Mouse (Mus musculus) T-cell, adult 66 days (primary cell): ENCODE results near the gene Serpinb3d. TPM values are rescaled to one million over a fixed set of nuclear protein-coding genes. Genes with fewer than 3 reads are reported as not detected.

Experiments used
- total RNA-seq, 2 experiments: library from RNA; stranded (reverse); gene quantifications; 3 replicates in 1 of 2; 4 replicates in 1 of 2; pipeline ENCODE4 v1.2.4; 2023

Gene Serpinb3d
- not detected for total RNA-seq

DNA sequence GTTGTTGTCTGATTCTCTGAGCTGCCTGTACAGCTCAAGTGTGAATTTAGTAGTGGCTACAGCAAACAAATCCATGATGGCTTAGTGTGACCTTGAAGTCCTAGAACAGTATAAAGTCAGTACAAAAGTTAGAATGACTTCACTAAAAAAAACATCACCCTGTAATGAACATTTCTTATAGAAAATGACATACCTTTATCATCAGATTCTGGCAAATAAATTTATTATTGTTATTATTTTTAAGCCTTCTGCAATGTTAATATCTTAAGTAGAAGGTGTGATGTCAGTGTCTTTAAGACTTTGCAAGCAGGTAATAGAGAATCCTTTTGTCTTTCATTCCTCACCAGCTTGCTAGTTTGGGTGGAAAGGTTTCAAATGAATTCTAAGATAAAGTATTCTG is at the start of gene Serpinb3d:
TSS of gene Serpinb3d (minus strand) at position 101 of the 400 bp plus-strand sequence.

GRCm38 (mm10) chr1:107052203-107052602 is 31.1 kb downstream of the Serpinb3d start, which contains the start of gene Serpinb3a:
TSS of gene Serpinb3a (minus strand) at chr1:107052303.

Other genes with a start within 250 kb of the Serpinb3d start
- not detected for gene Serpinb5, start 222.3 kb downstream of the Serpinb3d start, total RNA-seq
- gene Serpinb12, start 149.1 kb downstream of the Serpinb3d start, total RNA-seq, result not detected
- not detected for gene Serpinb13, start 102.5 kb downstream of the Serpinb3d start, total RNA-seq
- gene Serpinb3a, start 31.2 kb downstream of the Serpinb3d start, total RNA-seq, result not detected
- gene Serpinb3b, start 194.9 kb upstream of the Serpinb3d start, total RNA-seq, result not detected
- gene Serpinb3c, start 194.9 kb upstream of the Serpinb3d start, total RNA-seq, result not detected